Mouse (Mus musculus): ENCODE data around the gene Lancl1. TPM values are rescaled to one million over a fixed set of nuclear protein-coding genes. Genes with fewer than 3 reads are reported as not detected.

Lancl1 gene
- polyA plus RNA-seq, 1 experiment = 133 TPM

Other genes starting within 250 kb of the Lancl1 start
- gene Kansl1l, start 221.3 kb downstream of the Lancl1 start, polyA plus RNA-seq (2012; rRNA removed) = 15.5 and 17.4 TPM in 2 replicates
- 102 and 112 TPM in 2 replicates for gene Acadl, start 175.6 kb downstream of the Lancl1 start, polyA plus RNA-seq (2012; rRNA removed)
- gene Myl1, start 93.5 kb downstream of the Lancl1 start, polyA plus RNA-seq (2012; rRNA removed) = 1.8 and 1.9 TPM in 2 replicates
- 0.01 and 0.04 TPM in 2 replicates for gene Cps1, start 84.2 kb upstream of the Lancl1 start, polyA plus RNA-seq (2012; rRNA removed)

Data from urinary bladder, adult 2 months (tissue).